Mouse (Mus musculus) hindbrain, embryonic 16.5 days (tissue): ENCODE measurements at regions not wholly inside any gene's neighbourhood (a gene's known extent, or its start where the extent isn't known, plus 50 kb on each side); places are given as distances from the start of the nearest gene placed in this dataset.
A peak's percentile ranks its signal among the peaks of the same experiment; 100 is the strongest.

ENCODE experiments used
- ATAC-seq: fragments of 200-750 bp; cut with Nextera tagmentation; 2 replicates; pipeline ENCODE4 v1.8.0; 2017; ENCODE audit warnings: moderate TSS enrichment, moderate library complexity
- H3K27ac ChIP-seq: fragments of 300-500 bp; sonication (generic); 2 replicates; pipeline ENCODE4 v1.5.1; 2014; ENCODE audit warnings: low read depth, mild to moderate bottlenecking, control low read depth, low read length, moderate library complexity
- H3K27me3 ChIP-seq: fragments of 300-500 bp; sonication (generic); replicated peaks from 2 replicates; pipeline ENCODE4 v1.6.1; 2014; ENCODE audit warnings: low read length; ENCODE audit not compliant: control insufficient read depth, insufficient read depth
- H3K36me3 ChIP-seq: fragments of 300-500 bp; sonication (generic); 2 replicates; pipeline ENCODE4 v1.6.1; 2014; ENCODE audit warnings: mild to moderate bottlenecking, low read length, moderate library complexity, mixed read lengths; ENCODE audit not compliant: control insufficient read depth, insufficient read depth
- H3K4me1 ChIP-seq: fragments of 300-500 bp; sonication (generic); 2 replicates; pipeline ENCODE4 v1.6.1; 2014; ENCODE audit warnings: low read depth, low read length; ENCODE audit not compliant: control insufficient read depth, insufficient read depth
- H3K4me2 ChIP-seq: fragments of 300-500 bp; sonication (generic); 2 replicates; pipeline ENCODE4 v1.6.1; 2014; ENCODE audit warnings: mild to moderate bottlenecking, low read length, control low read depth, moderate library complexity
- H3K4me3 ChIP-seq: fragments of 300-500 bp; sonication (generic); 2 replicates; pipeline ENCODE4 v1.5.1; 2014; ENCODE audit warnings: mild to moderate bottlenecking, low read length, control low read depth, moderate library complexity
- H3K9ac ChIP-seq: fragments of 300-500 bp; sonication (generic); 2 replicates; pipeline ENCODE4 v1.6.1; 2014; ENCODE audit warnings: low read depth, mild to moderate bottlenecking, control low read depth, low read length, moderate library complexity
- H3K9me3 ChIP-seq: fragments of 300-500 bp; sonication (generic); 2 replicates; pipeline ENCODE4 v1.6.1; 2014; ENCODE audit warnings: mild to moderate bottlenecking, low read length, moderate library complexity; ENCODE audit not compliant: control insufficient read depth
- WGBS: fragments of 180-500 bp; shearing (Covaris S2); extraction: QIAGEN DNeasy Blood & Tissue Kit; methylation state at CpG from one replicate; pipeline ENCODE4 v1.1.7; 2014; 5-methylcytosine and 5-hydroxymethylcytosine counted together

GRCm38 (mm10) chr12:105274866-105275265, 52.3 kb upstream of the Tcl1 start:
- H3K27ac ChIP-seq: no peak overlapping the region
- no peak overlapping the region for H3K4me2 ChIP-seq
- H3K36me3 ChIP-seq: no peaks in the 10 kb centered on the region
- WGBS: 83% methylated on average over 5 of the region's 5 CpGs
- no peak overlapping the region for H3K9ac ChIP-seq
- H3K9me3 ChIP-seq: no peaks in the 10 kb centered on the region
- H3K27me3 ChIP-seq: no peaks in the 10 kb centered on the region; the same call in 1 of the 2 replicates
- peaks cover 12% of the 10 kb centered on the region for H3K4me1 ChIP-seq
- no peak; the same call in 1 of the 2 replicates for ATAC-seq
- H3K4me3 ChIP-seq: no peak overlapping the region

- Histone ChIP-seq H3K27me3 (no peaks in the 10 kb centered on the region; the same call in 1 of the 2 replicates), H3K4me1 (peaks cover 14% of the 10 kb centered on the region), H3K9me3 (no peaks in the 10 kb centered on the region), H3K4me2 (no peak overlapping the region), H3K9ac (no peak overlapping the region), H3K36me3 (no peaks in the 10 kb centered on the region), H3K4me3 (no peak overlapping the region), H3K27ac (no peak overlapping the region)
- no peak for ATAC-seq
- WGBS: 74% methylated on average over 10 of the region's 10 CpGs
These were observed 53.6 kb upstream of the Tunar start for GRCm38 (mm10) chr12:105280076-105280475.

- Histone ChIP-seq H3K9me3 (no peaks in the 10 kb centered on the region), H3K4me3 (no peak overlapping the region)
These were observed 52.6 kb upstream of the Tunar start for GRCm38 (mm10) chr12:105281070-105281469.

GRCm38 (mm10) chr12:105282091-105282490, 51.6 kb upstream of the Tunar start:
- Histone ChIP-seq H3K27me3 (no peaks in the 10 kb centered on the region; the same call in 1 of the 2 replicates), H3K9me3 (no peaks in the 10 kb centered on the region), H3K4me3 (no peak overlapping the region), H3K36me3 (no peaks in the 10 kb centered on the region), H3K27ac (no peak overlapping the region), H3K4me2 (no peak overlapping the region), H3K4me1 (peaks cover 11% of the 10 kb centered on the region; the same call in 1 of the 2 replicates), H3K9ac (no peak overlapping the region)
- ATAC-seq: peak; percentile 44; the same call in 1 of the 2 replicates
- WGBS: 30% methylated on average over 7 of the region's 7 CpGs

More at GRCm38 (mm10) chr12:105281070-105281469, 52.6 kb upstream of the Tunar start:
- H3K4me2 ChIP-seq: no peak overlapping the region
- no peak overlapping the region for H3K9ac ChIP-seq
- no peak for ATAC-seq
- no peaks in the 10 kb centered on the region; the same call in 1 of the 2 replicates for H3K27me3 ChIP-seq
- peaks cover 11% of the 10 kb centered on the region; the same call in 1 of the 2 replicates for H3K4me1 ChIP-seq
- 27% methylated on average over 8 of the region's 8 CpGs for WGBS
- H3K27ac ChIP-seq: no peak overlapping the region
- H3K36me3 ChIP-seq: no peaks in the 10 kb centered on the region
